Mouse (Mus musculus) heart, postnatal 25 days (tissue): ENCODE results near the gene Atp6v1fnb. TPM values are rescaled to one million over a fixed set of nuclear protein-coding genes. Genes with fewer than 3 reads are reported as not detected.

Experiments
- DNase-seq: peaks from one replicate; pipeline ENCODE4 v3.0.0; 2022; ENCODE audit warnings: low spot score
- intact Hi-C: fragments of 180-260 bp; cut with DNase I; formaldehyde crosslinking; loops from one replicate; pipeline ENCODE4 v1.15.1; 2025
- total RNA-seq, 2 experiments: library from RNA; stranded (reverse); gene quantifications; 2 replicates each; pipeline ENCODE4 v1.2.3; 2021

The Atp6v1fnb gene
- total RNA-seq, 2 experiments from 2014 or later = not detected

DNA sequence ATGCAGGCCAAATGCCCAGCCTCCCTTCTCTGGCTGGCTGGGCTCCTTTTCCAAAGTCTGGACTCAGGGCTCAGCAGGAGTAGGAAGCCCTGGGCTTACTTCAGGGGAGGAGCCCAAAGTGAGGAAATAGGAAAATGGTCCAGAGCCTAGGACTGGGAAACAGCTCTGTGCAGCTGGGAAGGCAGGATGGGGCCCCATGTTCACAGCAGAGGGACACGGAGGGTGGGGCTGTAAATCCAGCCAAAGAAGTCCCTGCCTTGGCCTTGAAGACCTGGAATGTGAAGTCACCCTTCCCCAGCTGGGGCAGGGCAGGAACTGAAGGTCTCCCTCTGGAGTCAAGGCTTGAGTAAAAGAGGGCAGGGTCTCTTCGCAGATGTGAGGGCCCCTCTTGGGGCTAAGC, 37.8 kb downstream of the Atp6v1fnb start:
- intact Hi-C loops = no loop called here
- peak; percentile 36 for DNase-seq

DNA sequence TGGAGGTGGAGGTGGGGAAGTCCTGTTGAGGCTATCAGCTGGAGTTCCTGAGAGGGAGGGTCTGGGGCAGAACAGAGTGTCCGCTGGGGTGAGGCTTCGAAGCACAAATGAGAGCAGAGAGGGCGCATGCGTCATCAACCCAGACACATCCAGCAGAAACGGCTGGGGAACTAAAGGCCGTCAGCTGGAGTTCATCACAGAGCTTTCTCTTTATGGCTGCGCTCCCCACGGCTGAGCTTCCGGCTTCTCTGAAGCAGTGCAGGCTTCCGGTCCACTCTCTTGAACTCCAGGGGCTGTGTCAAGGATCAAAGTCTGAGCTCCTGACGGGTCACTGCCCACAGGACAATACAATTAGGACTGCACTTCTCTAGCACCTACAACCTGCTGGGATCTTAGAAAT, 42.0 kb downstream of the Atp6v1fnb start:
- intact Hi-C loops = no loop called here
- peak; percentile 28 for DNase-seq

DNA sequence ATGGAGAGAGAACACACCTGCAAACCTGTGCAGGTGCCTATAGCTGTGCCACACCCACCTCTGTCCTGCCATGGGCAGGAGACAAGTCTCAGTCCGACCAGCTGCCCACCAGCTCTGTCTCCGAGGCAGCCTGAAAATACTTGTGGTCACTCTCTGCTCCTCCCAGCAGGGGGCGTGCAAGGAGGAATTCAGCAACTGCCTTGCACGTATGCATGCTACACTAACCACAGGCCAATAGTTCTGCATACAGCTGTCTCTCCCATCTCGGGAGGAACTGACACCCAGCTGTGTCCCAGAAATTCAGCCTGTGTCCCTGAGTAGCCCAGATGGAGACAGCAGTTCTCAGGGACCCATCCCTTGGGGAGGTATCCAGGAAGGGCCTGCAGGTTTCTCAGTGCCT, 45.9 kb downstream of the Atp6v1fnb start:
- intact Hi-C loops = loop anchor here (1.0 kb wide), 1 partner anchor 132 kb away; no protein-coding TSS in a partner anchor
- DNase-seq = peak; percentile 38

DNA sequence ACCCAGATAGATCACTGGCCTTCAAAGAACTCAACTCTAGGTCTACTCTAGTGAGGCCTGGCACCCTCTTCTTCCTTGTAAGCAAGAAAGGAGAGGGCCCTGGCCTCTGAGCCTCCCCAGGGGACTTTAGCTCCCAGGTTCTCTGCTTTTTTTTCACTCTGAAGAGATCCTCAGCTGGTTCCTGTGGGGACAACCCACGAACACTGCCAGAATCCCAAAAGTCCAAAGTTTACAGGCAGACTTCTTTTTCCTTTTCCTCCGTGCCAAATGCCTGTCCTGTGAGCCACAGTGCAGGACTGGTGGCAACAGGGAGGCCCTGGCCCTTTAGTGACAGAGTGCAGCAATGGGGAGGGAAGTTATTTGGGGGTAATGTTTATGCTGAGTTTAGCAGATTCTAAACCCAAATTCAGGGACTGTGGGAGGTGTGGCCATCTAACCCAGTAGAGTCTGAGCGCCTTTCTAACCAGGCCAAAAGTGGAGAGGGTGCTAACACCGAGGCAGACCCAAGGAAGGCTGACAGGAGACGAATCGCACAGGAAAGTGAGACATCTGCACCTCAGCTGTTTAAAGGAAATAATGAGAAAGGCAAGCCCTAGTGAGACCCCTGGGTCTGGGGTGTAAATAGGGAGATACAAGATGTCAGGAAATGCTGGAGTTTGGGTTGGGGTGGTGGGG, 51.5 kb downstream of the Atp6v1fnb start:
- intact Hi-C loops = no loop called here
- DNase-seq = no peak

Other genes starting within 250 kb of the Atp6v1fnb start
- gene Hilpda, start 198.9 kb upstream of the Atp6v1fnb start, total RNA-seq = 1 to 10 TPM; 5.8 to 6.6 TPM
- gene Fam71f2, start 191.8 kb upstream of the Atp6v1fnb start, total RNA-seq = not detected
- not detected for gene Fam71f1, start 152.3 kb upstream of the Atp6v1fnb start, total RNA-seq
- 100 to 1,000 TPM; 233 to 264 TPM for gene Calu, start 123.4 kb upstream of the Atp6v1fnb start, total RNA-seq
- not detected for gene Opn1sw, start 83.0 kb upstream of the Atp6v1fnb start, total RNA-seq
- 1 to 10 TPM; 1.9 to 3.1 TPM for gene Ccdc136, start 75.1 kb upstream of the Atp6v1fnb start, total RNA-seq
- 100 to 1,000 TPM; 201 to 220 TPM for gene Flnc, start 38.2 kb upstream of the Atp6v1fnb start, total RNA-seq
- 100 to 1,000 TPM in 1 of 2 experiments, 10 to 100 TPM in 1; 99.3 to 109 TPM for gene Atp6v1f, start 3.7 kb upstream of the Atp6v1fnb start, total RNA-seq
- gene Kcp, start 36.5 kb downstream of the Atp6v1fnb start, total RNA-seq = 1 to 10 TPM; 4.4 to 4.6 TPM
- gene Irf5, start 55.2 kb downstream of the Atp6v1fnb start, total RNA-seq = 1 to 10 TPM; 2.7 to 4.2 TPM
- 10 to 100 TPM; 40.3 to 44.0 TPM for gene Tnpo3, start 138.4 kb downstream of the Atp6v1fnb start, total RNA-seq
- 1 to 10 TPM; 1.4 to 1.5 TPM for gene Tspan33, start 222.8 kb downstream of the Atp6v1fnb start, total RNA-seq